Mouse (Mus musculus) stomach, embryonic 14.5 days (tissue): ENCODE results near the gene Runx1. TPM values are rescaled to one million over a fixed set of nuclear protein-coding genes. Genes with fewer than 3 reads are reported as not detected.

Source experiments
- ATAC-seq: fragments of 200-750 bp; cut with Nextera tagmentation; 2 replicates; pipeline ENCODE4 v1.8.0; 2017; ENCODE audit warnings: low read depth, moderate TSS enrichment; ENCODE audit not compliant: insufficient number of reproducible peaks, insufficient read depth, low FRiP score
- H3K27ac ChIP-seq: fragments of 300-500 bp; sonication (generic); 2 replicates; pipeline ENCODE4 v1.5.1; 2014; ENCODE audit warnings: mild to moderate bottlenecking, low read length, moderate library complexity, mixed read lengths
- H3K27me3 ChIP-seq: fragments of 300-500 bp; sonication (generic); 2 replicates; pipeline ENCODE4 v1.6.1; 2014; ENCODE audit warnings: low read length, control low read depth, mixed read lengths; ENCODE audit not compliant: control insufficient read depth, insufficient read depth
- H3K36me3 ChIP-seq: fragments of 300-500 bp; sonication (generic); 2 replicates; pipeline ENCODE4 v1.6.1; 2014; ENCODE audit warnings: mild to moderate bottlenecking, control low read depth, low read length, moderate library complexity, mixed read lengths; ENCODE audit not compliant: control insufficient read depth, insufficient read depth
- H3K4me1 ChIP-seq: fragments of 300-500 bp; sonication (generic); 2 replicates; pipeline ENCODE4 v1.6.1; 2014; ENCODE audit warnings: low read length, control low read depth, mixed read lengths; ENCODE audit not compliant: control insufficient read depth, insufficient read depth
- H3K4me2 ChIP-seq: fragments of 300-500 bp; sonication (generic); replicated peaks from 2 replicates; pipeline ENCODE4 v1.6.1; 2014; ENCODE audit warnings: low read depth, low read length, control low read depth
- H3K4me3 ChIP-seq: fragments of 300-500 bp; sonication (generic); 2 replicates; pipeline ENCODE4 v1.5.1; 2014; ENCODE audit warnings: low read depth, low read length, control low read depth
- H3K9ac ChIP-seq: fragments of 300-500 bp; sonication (generic); replicated peaks from 2 replicates; pipeline ENCODE4 v1.6.1; 2014; ENCODE audit warnings: low read depth, mild to moderate bottlenecking, control low read depth, low read length, moderate library complexity, mixed read lengths
- H3K9me3 ChIP-seq: fragments of 300-500 bp; sonication (generic); 2 replicates; pipeline ENCODE4 v1.6.1; 2016; ENCODE audit warnings: low read depth, low read length, control low read depth; ENCODE audit not compliant: control insufficient read depth
- WGBS: fragments of 180-500 bp; shearing (Covaris S2); extraction: QIAGEN DNeasy Blood & Tissue Kit; methylation state at CpG from one replicate; pipeline ENCODE4 v1.1.7; 2014; 5-methylcytosine and 5-hydroxymethylcytosine counted together
- polyA plus RNA-seq: library from polyadenylated mRNA; unstranded; fragments of >200 nt; fragmentation: Nextera tagmentation; extraction: Ambion mirVana; gene quantifications from 2 replicates; pipeline ENCODE4 v1.2.1, GENCODE M21; 2014

The Runx1 gene
- polyA plus RNA-seq, 1 experiment from 2014 or later, result 9.2 TPM

DNA sequence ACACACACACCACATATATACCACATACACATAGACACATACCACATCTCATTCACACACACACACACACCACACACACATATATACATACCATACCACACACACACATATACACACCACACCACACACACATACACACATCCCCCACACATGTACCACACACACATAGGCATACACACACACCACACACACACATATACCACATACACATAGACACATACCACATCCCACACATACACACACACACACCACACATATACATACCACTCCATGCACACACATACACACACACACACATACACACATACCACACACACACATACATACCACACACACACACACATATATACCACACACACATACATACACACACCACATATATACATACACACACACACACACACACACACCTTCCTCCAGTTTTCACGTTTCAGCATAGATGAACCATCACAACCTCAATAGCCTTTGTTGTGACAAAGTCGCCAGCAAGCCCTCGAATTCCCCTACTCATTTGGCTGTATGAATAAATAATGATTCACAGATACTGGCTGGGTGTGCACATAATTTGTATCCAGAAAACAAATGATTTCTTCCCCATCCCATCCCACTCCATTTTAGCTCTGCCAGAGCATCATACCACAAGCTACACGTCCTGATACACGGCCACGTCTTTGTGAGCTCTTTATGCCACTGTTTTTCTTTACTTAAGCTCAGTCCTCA is 1.8 kb downstream of the Runx1 start:
- 77% methylated on average over 6 of the region's 6 CpGs for WGBS
- H3K4me2 ChIP-seq, result no peak overlapping the region
- no peaks in the 10 kb centered on the region for H3K4me1 ChIP-seq
- H3K9me3 ChIP-seq, result no peaks in the 10 kb centered on the region
- ATAC-seq, result no peak
- no peaks in the 10 kb centered on the region for H3K27me3 ChIP-seq
- no peaks in the 10 kb centered on the region for H3K36me3 ChIP-seq
- no peak overlapping the region for H3K9ac ChIP-seq
- H3K4me3 ChIP-seq, result no peak overlapping the region
- no peak overlapping the region for H3K27ac ChIP-seq

DNA sequence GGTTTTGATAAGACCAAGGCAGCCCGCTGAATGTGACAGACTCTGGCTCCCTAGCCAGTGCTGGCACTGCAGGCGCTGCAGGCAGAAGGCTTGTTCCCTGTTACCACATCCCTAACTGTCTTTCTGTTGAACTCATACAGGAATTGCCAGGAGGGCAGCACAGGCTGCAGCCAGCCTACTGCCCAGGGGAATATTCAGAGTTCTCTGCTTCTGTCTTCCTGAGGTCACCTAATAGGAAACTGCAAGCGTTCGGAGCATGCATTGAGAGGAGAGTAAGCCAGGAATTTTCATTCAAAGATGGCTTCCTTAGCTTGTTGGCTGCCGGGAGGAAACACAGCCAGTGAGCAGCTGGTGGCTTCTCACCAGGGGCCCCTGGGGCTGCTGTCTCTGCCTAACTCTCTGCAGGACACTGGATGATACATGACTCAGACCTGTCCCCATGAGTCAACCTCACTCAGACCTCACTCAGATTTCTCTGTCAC is 2.5 kb downstream of the Runx1 start:
- no peak overlapping the region for H3K9ac ChIP-seq
- H3K9me3 ChIP-seq, result no peaks in the 10 kb centered on the region
- no peaks in the 10 kb centered on the region for H3K27me3 ChIP-seq
- no peaks in the 10 kb centered on the region for H3K36me3 ChIP-seq
- H3K4me2 ChIP-seq, result no peak overlapping the region
- H3K27ac ChIP-seq, result no peak overlapping the region
- 46% methylated on average over 5 of the region's 5 CpGs for WGBS
- ATAC-seq, result no peak
- no peaks in the 10 kb centered on the region for H3K4me1 ChIP-seq
- no peak overlapping the region for H3K4me3 ChIP-seq

DNA sequence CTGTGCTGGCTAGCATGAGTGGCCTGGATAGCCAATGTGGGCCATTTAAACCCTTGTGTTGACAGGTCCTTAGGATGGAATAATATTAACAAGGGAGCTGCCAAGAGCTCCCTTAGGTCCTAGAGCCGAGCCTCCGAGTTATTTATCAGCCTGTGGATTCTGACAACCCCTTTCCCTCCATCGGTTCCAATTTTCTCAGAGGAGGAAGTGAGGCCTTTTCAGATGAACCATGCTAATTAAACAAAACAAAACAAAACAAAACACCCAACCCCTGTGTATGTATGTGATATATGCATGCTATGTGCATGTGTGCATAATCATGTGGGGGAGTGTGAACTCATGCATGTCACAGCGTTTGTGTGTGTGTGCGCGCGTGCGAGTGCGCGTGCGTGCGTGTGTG is 3.3 kb downstream of the Runx1 start:
- no peak for ATAC-seq
- no peaks in the 10 kb centered on the region for H3K36me3 ChIP-seq
- H3K27me3 ChIP-seq, result no peaks in the 10 kb centered on the region
- H3K27ac ChIP-seq, result no peak overlapping the region
- H3K9ac ChIP-seq, result no peak overlapping the region
- H3K9me3 ChIP-seq, result no peaks in the 10 kb centered on the region
- no peak overlapping the region for H3K4me3 ChIP-seq
- 81% methylated on average over 12 of the region's 12 CpGs for WGBS
- no peak overlapping the region for H3K4me2 ChIP-seq
- H3K4me1 ChIP-seq, result no peaks in the 10 kb centered on the region

DNA sequence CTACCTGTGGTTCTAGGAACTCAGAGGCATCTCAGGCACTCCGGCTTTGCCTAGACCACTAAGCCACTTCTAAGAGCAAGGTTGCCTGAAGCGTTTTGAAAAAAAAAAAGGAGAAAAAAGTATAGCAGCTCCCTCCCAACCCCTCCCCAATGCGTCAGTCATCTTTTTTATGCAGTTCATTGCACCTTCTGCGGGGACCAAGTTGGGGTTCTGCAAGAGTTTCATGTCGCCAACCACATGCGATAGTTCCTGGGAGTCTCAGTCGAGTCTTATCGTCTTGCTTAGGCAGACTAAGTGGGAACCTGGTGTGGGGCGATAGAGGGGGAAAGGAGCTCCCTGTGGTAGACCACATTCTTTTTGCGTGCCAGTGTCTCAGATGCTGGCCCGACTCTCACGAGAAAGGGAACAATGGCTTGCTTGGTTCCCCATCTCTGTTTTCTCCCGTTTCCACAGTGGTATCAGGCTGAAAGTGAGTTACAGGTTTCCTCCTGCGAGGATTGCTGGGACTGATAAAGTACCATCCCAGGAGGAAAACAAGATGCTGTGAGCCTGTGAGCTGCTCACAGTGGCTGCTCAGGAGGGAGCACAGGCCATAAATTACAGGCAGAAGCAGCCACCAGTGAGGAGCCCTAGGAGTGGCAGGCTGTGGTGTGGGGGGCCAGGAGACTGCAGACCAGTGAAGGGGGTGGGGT is 3.9 kb downstream of the Runx1 start:
- WGBS, result 66% methylated on average over 14 of the region's 14 CpGs
- H3K4me1 ChIP-seq, result no peaks in the 10 kb centered on the region
- no peak for ATAC-seq
- no peaks in the 10 kb centered on the region for H3K36me3 ChIP-seq
- H3K27ac ChIP-seq, result no peak overlapping the region
- H3K4me2 ChIP-seq, result no peak overlapping the region
- no peak overlapping the region for H3K9ac ChIP-seq
- no peaks in the 10 kb centered on the region for H3K9me3 ChIP-seq
- H3K27me3 ChIP-seq, result no peaks in the 10 kb centered on the region
- H3K4me3 ChIP-seq, result no peak overlapping the region

DNA sequence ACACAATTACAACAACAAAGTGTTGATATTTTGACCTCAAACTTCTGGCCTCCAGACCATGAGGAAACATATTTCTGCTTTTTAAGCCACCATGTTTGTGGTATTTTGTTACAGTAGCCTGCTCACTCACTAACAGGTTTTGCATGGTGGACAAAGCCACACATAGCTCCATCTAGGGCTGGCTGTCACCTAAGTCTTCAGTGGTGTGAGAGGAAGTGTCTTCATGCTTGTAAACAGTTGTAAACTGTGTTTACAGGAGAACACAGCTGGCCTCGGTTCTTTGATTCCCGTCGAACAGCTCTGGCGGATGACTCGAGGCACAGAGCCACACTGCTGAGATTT is 4.4 kb downstream of the Runx1 start:
- ATAC-seq, result no peak
- no peak overlapping the region for H3K9ac ChIP-seq
- no peak overlapping the region for H3K4me2 ChIP-seq
- no peak overlapping the region for H3K27ac ChIP-seq
- 58% methylated on average over 5 of the region's 5 CpGs for WGBS
- no peaks in the 10 kb centered on the region for H3K36me3 ChIP-seq
- H3K4me1 ChIP-seq, result no peaks in the 10 kb centered on the region
- H3K27me3 ChIP-seq, result no peaks in the 10 kb centered on the region
- H3K9me3 ChIP-seq, result no peaks in the 10 kb centered on the region
- no peak overlapping the region for H3K4me3 ChIP-seq

DNA sequence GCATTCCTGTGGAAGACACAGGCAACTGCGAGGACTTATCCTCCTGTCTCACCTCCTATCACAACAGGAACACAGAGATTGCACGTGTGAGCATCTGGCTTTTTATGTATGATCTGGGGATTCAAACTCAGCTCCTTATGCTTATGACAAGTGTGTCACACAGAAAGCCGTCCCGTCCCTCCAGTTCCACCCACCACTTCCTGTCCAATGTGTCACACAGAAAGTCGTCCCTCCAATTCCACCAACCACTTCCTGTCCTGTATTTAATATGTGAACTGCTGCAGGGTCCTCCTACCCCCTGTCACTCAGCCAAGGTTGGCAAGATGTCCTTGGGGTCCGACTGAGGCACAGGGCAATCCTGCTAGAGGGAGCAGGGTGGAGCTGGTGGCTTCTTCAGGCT is 5.5 kb downstream of the Runx1 start:
- 87% methylated on average over 6 of the region's 6 CpGs for WGBS
- H3K4me1 ChIP-seq, result no peaks in the 10 kb centered on the region
- no peak overlapping the region for H3K4me3 ChIP-seq
- H3K9ac ChIP-seq, result no peak overlapping the region
- no peaks in the 10 kb centered on the region for H3K9me3 ChIP-seq
- no peaks in the 10 kb centered on the region for H3K27me3 ChIP-seq
- ATAC-seq, result no peak
- no peaks in the 10 kb centered on the region for H3K36me3 ChIP-seq
- no peak overlapping the region for H3K27ac ChIP-seq
- no peak overlapping the region for H3K4me2 ChIP-seq

DNA sequence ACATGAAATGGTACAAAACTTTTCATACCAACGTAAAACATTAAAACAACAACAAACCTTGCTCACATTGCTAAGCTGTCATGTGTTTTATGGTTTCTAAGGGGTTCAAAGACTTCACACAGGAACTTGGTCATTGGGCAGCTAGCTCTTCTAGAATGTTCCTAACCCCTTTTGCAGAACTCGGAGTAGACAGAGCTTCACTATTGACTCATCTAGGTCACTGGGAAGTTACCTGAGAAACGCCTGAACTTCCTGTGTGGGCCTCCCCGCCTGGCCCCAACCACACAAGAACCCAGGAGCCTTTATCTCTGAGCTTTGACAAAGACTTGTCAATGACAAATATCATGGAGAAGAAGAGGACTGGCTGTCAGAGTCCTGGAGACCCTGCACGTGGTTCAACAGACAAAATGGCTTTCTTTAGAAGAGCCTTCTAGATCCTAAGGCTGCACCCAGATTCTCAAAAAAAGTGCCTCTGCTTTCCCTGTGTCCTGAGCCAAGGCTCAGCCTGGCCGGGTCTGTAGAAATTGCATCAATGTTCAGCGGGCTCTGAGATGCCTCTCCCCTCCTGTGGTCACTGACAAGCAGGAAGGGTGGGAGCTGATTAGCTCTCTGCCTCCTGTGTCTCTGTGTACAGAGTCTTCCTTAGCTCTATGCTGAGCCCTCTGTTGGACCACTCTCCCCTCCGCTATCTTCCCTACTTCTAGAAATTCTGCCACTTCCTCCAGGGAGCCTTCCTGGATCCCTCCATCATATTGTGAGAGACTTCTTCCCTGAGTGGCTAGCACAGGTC is 7.3 kb downstream of the Runx1 start:
- H3K4me2 ChIP-seq, result no peak overlapping the region
- H3K4me1 ChIP-seq, result no peaks in the 10 kb centered on the region
- H3K4me3 ChIP-seq, result no peak overlapping the region
- ATAC-seq, result no peak
- no peaks in the 10 kb centered on the region for H3K36me3 ChIP-seq
- H3K9ac ChIP-seq, result no peak overlapping the region
- no peaks in the 10 kb centered on the region for H3K27me3 ChIP-seq
- H3K27ac ChIP-seq, result no peak overlapping the region
- WGBS, result 72% methylated on average over 8 of the region's 8 CpGs
- H3K9me3 ChIP-seq, result no peaks in the 10 kb centered on the region

DNA sequence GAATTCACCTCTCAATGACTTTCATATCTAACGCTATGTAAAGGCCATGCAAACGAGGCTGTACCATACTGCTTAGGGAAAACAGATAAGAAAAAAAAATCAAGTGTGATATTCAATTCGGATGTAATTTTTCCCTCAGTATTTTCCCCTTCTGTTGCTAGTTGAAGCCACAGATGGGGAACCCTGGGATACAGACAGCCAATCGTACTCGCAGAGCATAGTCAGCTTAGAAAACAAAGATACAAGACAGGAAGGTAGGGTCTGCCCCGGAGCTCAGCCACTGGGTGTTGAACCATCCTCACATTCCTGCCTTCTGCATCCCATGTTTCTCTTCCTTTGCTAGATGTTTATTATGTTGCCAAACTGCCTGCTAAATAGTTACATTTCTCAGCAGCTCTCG is 9.9 kb downstream of the Runx1 start:
- no peak overlapping the region for H3K4me2 ChIP-seq
- no peak overlapping the region for H3K4me3 ChIP-seq
- H3K27me3 ChIP-seq, result no peaks in the 10 kb centered on the region
- ATAC-seq, result no peak
- H3K4me1 ChIP-seq, result no peaks in the 10 kb centered on the region
- H3K36me3 ChIP-seq, result no peaks in the 10 kb centered on the region
- H3K27ac ChIP-seq, result no peak overlapping the region
- H3K9me3 ChIP-seq, result no peaks in the 10 kb centered on the region
- H3K9ac ChIP-seq, result no peak overlapping the region
- WGBS, result 81% methylated on average over 7 of the region's 7 CpGs
